Mouse (Mus musculus): ENCODE data around the gene Mms19. TPM values are rescaled to one million over a fixed set of nuclear protein-coding genes. Genes with fewer than 3 reads are reported as not detected.
A peak's percentile ranks its signal among the peaks of the same experiment; 100 is the strongest.

The Mms19 gene
- polyA plus RNA-seq, 1 experiment from 2014 or later: 37.5 TPM

- no peaks in the 10 kb centered on the region for H3K36me3 ChIP-seq (replicated peaks)
- no peak overlapping the region for H3K4me3 ChIP-seq
- H3K9ac ChIP-seq: no peak overlapping the region
- no peaks in the 10 kb centered on the region for H3K27me3 ChIP-seq (replicated peaks)
- WGBS: 87% methylated on average over 10 of the region's 10 CpGs
- no peak overlapping the region for H3K27ac ChIP-seq
- no peak overlapping the region for H3K4me2 ChIP-seq
- no peaks in the 10 kb centered on the region for H3K9me3 ChIP-seq
- ATAC-seq (replicated peaks): no peak
- no peaks in the 10 kb centered on the region for H3K4me1 ChIP-seq
These were observed 77.9 kb downstream of the Mms19 start for GRCm38 (mm10) chr19:41902848-41903593.

GRCm38 (mm10) chr19:41901696-41902095 lies 79.3 kb downstream of the Mms19 start:
- WGBS: 64% methylated on average over 2 of the region's 2 CpGs
- Histone ChIP-seq H3K9me3 (no peaks in the 10 kb centered on the region), H3K27ac (no peak overlapping the region), H3K4me2 (no peak overlapping the region), H3K36me3 (replicated peaks) (no peaks in the 10 kb centered on the region), H3K4me1 (peaks cover under 1% of the 10 kb centered on the region), H3K4me3 (no peak overlapping the region), H3K9ac (no peak overlapping the region), H3K27me3 (replicated peaks) (no peaks in the 10 kb centered on the region)
- ATAC-seq (replicated peaks): no peak

DNA sequence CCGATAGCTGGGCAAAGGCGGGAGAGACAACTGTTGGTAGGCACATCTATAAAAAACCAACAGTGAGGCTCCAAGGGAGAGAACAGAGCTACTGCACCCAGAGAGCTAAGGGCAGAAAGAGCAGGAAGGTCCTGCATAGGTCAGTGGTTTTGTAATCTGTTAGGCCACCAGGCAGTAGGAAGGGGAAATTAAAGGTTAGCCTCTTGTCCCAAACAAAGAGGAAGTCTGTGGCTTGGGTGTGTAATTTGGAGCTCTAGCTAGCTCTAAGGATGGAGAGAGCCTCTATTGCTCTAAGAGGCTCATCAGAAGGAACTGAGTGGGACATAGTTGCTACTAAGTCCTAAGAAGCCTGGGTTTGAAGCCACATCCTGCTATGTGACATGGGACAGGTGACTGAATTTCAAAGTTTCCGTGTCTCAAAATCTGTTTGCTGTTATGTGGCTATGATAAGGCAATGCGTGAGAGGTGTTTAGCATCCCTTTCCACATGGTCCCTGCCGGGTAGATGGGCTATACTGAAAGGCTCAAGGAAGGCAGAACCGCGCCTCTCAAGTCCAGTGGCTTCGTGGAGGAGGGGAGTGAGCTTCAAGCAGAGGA lies 80.4 kb downstream of the Mms19 start:
- H3K9me3 ChIP-seq: no peaks in the 10 kb centered on the region
- no peak overlapping the region for H3K9ac ChIP-seq
- H3K4me3 ChIP-seq: no peak overlapping the region
- no peak overlapping the region for H3K4me2 ChIP-seq
- no peak for ATAC-seq (replicated peaks)
- no peaks in the 10 kb centered on the region for H3K27me3 ChIP-seq (replicated peaks)
- no peaks in the 10 kb centered on the region for H3K36me3 ChIP-seq (replicated peaks)
- WGBS: 90% methylated on average over 8 of the region's 8 CpGs
- H3K27ac ChIP-seq: no peak overlapping the region
- H3K4me1 ChIP-seq: peaks cover 6% of the 10 kb centered on the region

- Histone ChIP-seq H3K9ac (no peak overlapping the region), H3K4me3 (no peak overlapping the region), H3K4me1 (peaks cover 22% of the 10 kb centered on the region), H3K27ac (no peak overlapping the region), H3K36me3 (replicated peaks) (no peaks in the 10 kb centered on the region), H3K4me2 (no peak overlapping the region), H3K9me3 (no peaks in the 10 kb centered on the region), H3K27me3 (replicated peaks) (no peaks in the 10 kb centered on the region)
- WGBS: 51% methylated on average over 4 of the region's 4 CpGs
- ATAC-seq (replicated peaks): no peak
These were observed 82.1 kb downstream of the Mms19 start for GRCm38 (mm10) chr19:41898860-41899259.

DNA sequence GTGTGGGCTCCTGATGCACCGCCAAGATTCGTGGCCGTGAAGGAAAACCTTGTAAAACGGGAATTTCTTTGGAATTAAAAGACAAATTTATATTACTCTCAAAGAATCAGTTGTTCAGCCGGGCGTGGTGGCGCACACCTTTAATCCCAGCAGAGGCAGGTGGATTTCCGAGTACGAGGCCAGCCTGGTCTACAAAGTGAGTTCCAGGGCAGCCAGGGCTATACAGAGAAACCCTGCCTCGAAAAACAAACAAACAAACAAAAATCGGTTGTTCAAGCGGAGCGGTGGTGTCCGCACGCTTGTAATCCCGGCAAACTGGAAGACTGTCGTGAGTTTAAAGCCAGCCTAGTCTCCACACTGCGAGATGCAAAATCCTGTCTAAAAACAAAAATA lies 84.6 kb downstream of the Mms19 start:
- whole genome bisulfite sequencing: 17% methylated on average over 18 of the region's 18 CpGs
- Histone ChIP-seq H3K4me3 (peak overlapping the region; percentile 69), H3K27ac (peak overlapping the region; percentile 25; the same call in 1 of the 2 replicates), H3K9ac (peak overlapping the region; percentile 34; the same call in 1 of the 2 replicates), H3K36me3 (replicated peaks) (0 out of 2 replicates have a peak, but pooled peaks cover 3% of the 10 kb centered on the region), H3K9me3 (no peaks in the 10 kb centered on the region), H3K27me3 (replicated peaks) (no peaks in the 10 kb centered on the region), H3K4me2 (peak overlapping the region; percentile 75), H3K4me1 (peaks cover 22% of the 10 kb centered on the region)
- peak; percentile 53; the same call in 1 of the 2 replicates for ATAC-seq (replicated peaks)

DNA sequence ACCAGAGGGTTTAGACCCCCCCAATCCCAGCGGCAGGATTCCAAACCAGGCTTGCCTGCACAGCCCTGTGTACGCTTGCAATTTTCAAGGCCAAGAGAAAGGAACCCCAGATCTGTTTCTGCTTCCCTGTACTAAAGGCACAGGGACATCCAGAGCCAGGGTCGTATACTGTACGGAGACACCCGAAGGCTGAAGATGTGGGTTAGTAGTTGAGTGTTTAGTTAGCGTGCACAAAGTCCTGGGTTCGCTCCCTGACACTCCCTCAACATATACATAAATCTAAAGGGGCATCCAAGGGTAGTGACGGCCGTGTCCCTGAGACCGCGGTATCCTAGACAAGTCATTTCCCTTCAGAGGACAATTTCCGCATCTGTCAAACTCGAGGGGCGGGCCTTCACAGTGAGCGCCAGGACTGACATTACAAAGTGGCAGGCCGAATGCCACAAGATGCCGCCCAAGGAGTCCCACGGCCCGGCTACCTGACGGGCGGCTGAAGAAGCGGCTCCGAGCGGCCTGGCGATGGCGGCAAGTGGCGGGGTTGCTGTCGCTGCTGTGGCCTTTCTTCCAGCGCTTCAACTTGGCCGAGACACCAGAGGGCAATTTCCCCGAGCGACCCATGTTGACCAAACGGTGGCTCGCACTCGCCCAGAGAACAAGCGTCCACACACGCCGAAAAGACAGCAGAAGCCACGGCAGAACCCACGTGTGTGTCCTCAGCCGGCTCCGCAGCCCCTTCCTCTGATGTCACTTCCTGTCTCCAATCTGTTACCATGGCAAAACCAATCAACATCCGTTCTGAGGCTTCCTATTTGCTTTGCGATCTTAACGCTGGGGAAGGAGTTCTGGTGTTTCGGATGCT lies 85.3 kb downstream of the Mms19 start, which contains the start of gene Rrp12:
Gene Rrp12 (minus strand): TSS at position 714 of the 859 bp plus-strand sequence.
- Histone ChIP-seq H3K27ac (peak within 1 kb of the TSS; percentile 25), H3K36me3 (replicated peaks) (0 out of 2 replicates have a peak, but pooled peaks cover 3% of the 10 kb centered on the region), H3K4me2 (peak within 1 kb of the TSS; percentile 75), H3K9ac (peak within 1 kb of the TSS; percentile 42), H3K4me3 (peak within 1 kb of the TSS; percentile 69), H3K4me1 (peaks cover 22% of the 10 kb centered on the region), H3K9me3 (no peaks in the 10 kb centered on the region), H3K27me3 (replicated peaks) (no peaks in the 10 kb centered on the region)
- peak; percentile 98 for ATAC-seq (replicated peaks)
- WGBS: 1% methylated on average over 46 of the region's 46 CpGs

- Histone ChIP-seq H3K27ac (no peak overlapping the region), H3K9ac (peak overlapping the region; percentile 42), H3K27me3 (replicated peaks) (no peaks in the 10 kb centered on the region), H3K36me3 (replicated peaks) (peaks cover 5% of the 10 kb centered on the region; the same call in 1 of the 2 replicates), H3K9me3 (no peaks in the 10 kb centered on the region), H3K4me1 (peaks cover 22% of the 10 kb centered on the region), H3K4me2 (peak overlapping the region; percentile 75), H3K4me3 (peak overlapping the region; percentile 69)
- 57% methylated on average over 7 of the region's 7 CpGs for WGBS
- no peak for ATAC-seq (replicated peaks)
These were observed 86.0 kb downstream of the Mms19 start for GRCm38 (mm10) chr19:41894959-41895358.

Other genes with a start within 250 kb of the Mms19 start
- 23.9 and 26.7 TPM in 2 replicates for gene Slit1, start 237.5 kb downstream of the Mms19 start, polyA plus RNA-seq (2015; fragmentation: Nextera tagmentation; extraction: Ambion mirVana)
- 5.2 and 6.2 TPM in 2 replicates for gene Arhgap19, start 179.1 kb downstream of the Mms19 start, polyA plus RNA-seq (2015; fragmentation: Nextera tagmentation; extraction: Ambion mirVana)
- gene Frat1, start 151.2 kb downstream of the Mms19 start, polyA plus RNA-seq (2015; fragmentation: Nextera tagmentation; extraction: Ambion mirVana): 30.1 and 30.9 TPM in 2 replicates
- 9.5 and 9.7 TPM in 2 replicates for gene Frat2, start 133.0 kb downstream of the Mms19 start, polyA plus RNA-seq (2015; fragmentation: Nextera tagmentation; extraction: Ambion mirVana)
- gene Rrp12, start 85.0 kb downstream of the Mms19 start, polyA plus RNA-seq (2015; fragmentation: Nextera tagmentation; extraction: Ambion mirVana): 16.7 and 18.5 TPM in 2 replicates
- gene Pgam1, start 69.2 kb downstream of the Mms19 start, polyA plus RNA-seq (2015; fragmentation: Nextera tagmentation; extraction: Ambion mirVana): 484 and 515 TPM in 2 replicates
- 53.1 and 61.1 TPM in 2 replicates for gene Exosc1, start 47.7 kb downstream of the Mms19 start, polyA plus RNA-seq (2015; fragmentation: Nextera tagmentation; extraction: Ambion mirVana)
- 88.0 and 91.9 TPM in 2 replicates for gene Zdhhc16, start 47.7 kb downstream of the Mms19 start, polyA plus RNA-seq (2015; fragmentation: Nextera tagmentation; extraction: Ambion mirVana)
- gene Ubtd1, start 606 bp upstream of the Mms19 start, polyA plus RNA-seq (2015; fragmentation: Nextera tagmentation; extraction: Ambion mirVana): 10.0 and 13.6 TPM in 2 replicates
- gene Ankrd2, start 54.8 kb upstream of the Mms19 start, polyA plus RNA-seq (2015; fragmentation: Nextera tagmentation; extraction: Ambion mirVana): 0.56 and 0.83 TPM in 2 replicates
- gene Hoga1, start 64.5 kb upstream of the Mms19 start, polyA plus RNA-seq (2015; fragmentation: Nextera tagmentation; extraction: Ambion mirVana): 1.1 and 1.3 TPM in 2 replicates
- not detected in 2 replicates for gene 4933411K16Rik, start 71.1 kb upstream of the Mms19 start, polyA plus RNA-seq (2015; fragmentation: Nextera tagmentation; extraction: Ambion mirVana)
- gene Morn4, start 105.2 kb upstream of the Mms19 start, polyA plus RNA-seq (2015; fragmentation: Nextera tagmentation; extraction: Ambion mirVana): 154 and 162 TPM in 2 replicates
- 30.1 and 30.6 TPM in 2 replicates for gene Pi4k2a, start 109.3 kb upstream of the Mms19 start, polyA plus RNA-seq (2015; fragmentation: Nextera tagmentation; extraction: Ambion mirVana)
- gene Avpi1, start 147.9 kb upstream of the Mms19 start, polyA plus RNA-seq (2015; fragmentation: Nextera tagmentation; extraction: Ambion mirVana): 6.3 and 7.3 TPM in 2 replicates
- gene Marveld1, start 166.2 kb upstream of the Mms19 start, polyA plus RNA-seq (2015; fragmentation: Nextera tagmentation; extraction: Ambion mirVana): 2.9 and 4.6 TPM in 2 replicates
- gene Zfyve27, start 182.8 kb upstream of the Mms19 start, polyA plus RNA-seq (2015; fragmentation: Nextera tagmentation; extraction: Ambion mirVana): 70.3 and 74.2 TPM in 2 replicates
- 1.1 and 1.3 TPM in 2 replicates for gene Sfrp5, start 221.1 kb upstream of the Mms19 start, polyA plus RNA-seq (2015; fragmentation: Nextera tagmentation; extraction: Ambion mirVana)